Mouse (Mus musculus): ENCODE data around the gene Manba.
A peak's percentile ranks its signal among the peaks of the same experiment; 100 is the strongest.

Manba gene

GRCm38 (mm10) chr3:135580439-135581275, 95.2 kb downstream of the Manba start:
- DNase-seq (ENCODE audit: low spot score in 2 of 2): peak in 1 of 2 experiments; percentile 31

- DNase-seq (ENCODE audit: low spot score in 2 of 2): no peak
Measured at GRCm38 (mm10) chr3:135581606-135582117, 96.3 kb downstream of the Manba start.

- no peak for DNase-seq (ENCODE audit: low spot score in 2 of 2)
Measured at GRCm38 (mm10) chr3:135582246-135582645, 96.8 kb downstream of the Manba start.

GRCm38 (mm10) chr3:135585482-135585881, 100.1 kb downstream of the Manba start:
- no peak for DNase-seq (ENCODE audit: low spot score in 2 of 2)

GRCm38 (mm10) chr3:135586060-135586459, 100.6 kb downstream of the Manba start:
- no peak for DNase-seq (ENCODE audit: low spot score in 2 of 2)

GRCm38 (mm10) chr3:135586471-135586880, 101.1 kb downstream of the Manba start:
- DNase-seq (ENCODE audit: low spot score in 2 of 2): no peak

GRCm38 (mm10) chr3:135590471-135590870, 105.1 kb downstream of the Manba start:
- no peak for DNase-seq (ENCODE audit: low spot score in 2 of 2)

- no peak for DNase-seq (ENCODE audit: low spot score in 2 of 2)
Measured at GRCm38 (mm10) chr3:135591376-135591775, 106.0 kb downstream of the Manba start.

- no peak for DNase-seq (ENCODE audit: low spot score in 2 of 2)
Measured at GRCm38 (mm10) chr3:135592011-135592410, 106.6 kb downstream of the Manba start.

- no peak for DNase-seq (ENCODE audit: low spot score in 2 of 2)
Measured at GRCm38 (mm10) chr3:135594238-135594917, 109.0 kb downstream of the Manba start.

- no peak for DNase-seq (ENCODE audit: low spot score in 2 of 2)
Measured at GRCm38 (mm10) chr3:135597014-135597413, 111.6 kb downstream of the Manba start.

- DNase-seq (ENCODE audit: low spot score in 2 of 2): no peak
Measured at GRCm38 (mm10) chr3:135598355-135598754, 112.9 kb downstream of the Manba start.

- no peak for DNase-seq (ENCODE audit: low spot score in 2 of 2)
Measured at GRCm38 (mm10) chr3:135602731-135603130, 117.3 kb downstream of the Manba start.

GRCm38 (mm10) chr3:135604626-135605417, 119.4 kb downstream of the Manba start:
- DNase-seq (ENCODE audit: low spot score in 2 of 2): no peak

GRCm38 (mm10) chr3:135605474-135605873, 120.1 kb downstream of the Manba start:
- DNase-seq (ENCODE audit: low spot score in 2 of 2): no peak

GRCm38 (mm10) chr3:135606592-135606991, 121.2 kb downstream of the Manba start:
- DNase-seq (ENCODE audit: low spot score in 2 of 2): no peak

GRCm38 (mm10) chr3:135607021-135607420, 121.6 kb downstream of the Manba start:
- DNase-seq (ENCODE audit: low spot score in 2 of 2): no peak

- DNase-seq (ENCODE audit: low spot score in 2 of 2): peak; percentile 52 to 81
Measured at GRCm38 (mm10) chr3:135607660-135608473, 122.5 kb downstream of the Manba start.

GRCm38 (mm10) chr3:135610221-135610620, 124.8 kb downstream of the Manba start:
- no peak for DNase-seq (ENCODE audit: low spot score in 2 of 2)

- DNase-seq (ENCODE audit: low spot score in 2 of 2): no peak
Measured at GRCm38 (mm10) chr3:135614376-135614775, 129.0 kb downstream of the Manba start.

GRCm38 (mm10) chr3:135616730-135617129, 131.3 kb downstream of the Manba start:
- DNase-seq (ENCODE audit: low spot score in 2 of 2): no peak

Measured in spleen, postnatal 4 days (tissue).